18 mouse cellular contexts compared by ENCODE assay signal in genomic region chr10:99253412-99253811, GRCm38 (mm10). TPM values are rescaled to one million over a fixed set of nuclear protein-coding genes. Genes with fewer than 3 reads are reported as not detected.
DNase-seq lines count a peak whose midpoint lies in the region; ATAC-seq and TF ChIP-seq lines count a peak whose summit lies in the region.
"Had no signal": no experiment of that assay in that cellular context is flagged by ENCODE, and none has a peak within 500 bp of the region (broad histone marks: within the 10 kb centered on the region; RNA-seq: fewer than 3 reads in every experiment).

No protein-coding gene starts in this region.

- no peak overlapping the region for H3K4me3 ChIP-seq in intestine, embryonic 15.5 days (replicated peaks)
- no peak overlapping the region for H3K4me3 ChIP-seq in intestine, embryonic 16.5 days (ENCODE audit: low read length)
- H3K4me3 ChIP-seq in small intestine, adult 2 months (ENCODE audit: low read depth, low read length): no peak overlapping the region
- no peak overlapping the region for H3K4me3 ChIP-seq in kidney, adult 2 months (ENCODE audit: insufficient read depth, low read depth, low read length)
- no peak overlapping the region for H3K4me3 ChIP-seq in limb, embryonic 10.5 days
- H3K4me3 ChIP-seq: embryonic facial prominence, embryonic 10.5 days; embryonic facial prominence, embryonic 12.5 days; forebrain, embryonic 13.5 days had no signal

- H3K27ac ChIP-seq in intestine, embryonic 15.5 days: no peak overlapping the region
- no peak overlapping the region for H3K27ac ChIP-seq in intestine, embryonic 16.5 days (ENCODE audit: low read length)
- H3K27ac ChIP-seq in small intestine, adult 2 months (ENCODE audit: insufficient read depth, low read depth, low read length): peak overlapping the region; percentile 70
- no peak overlapping the region for H3K27ac ChIP-seq in kidney, adult 2 months (ENCODE audit: insufficient read depth, low read depth, low read length)
- no peak overlapping the region for H3K27ac ChIP-seq in limb, embryonic 10.5 days
- H3K27ac ChIP-seq: embryonic facial prominence, embryonic 10.5 days; embryonic facial prominence, embryonic 12.5 days; forebrain, embryonic 13.5 days had no signal

- no peak for DNase-seq in kidney, adult 2 months
- DNase-seq in limb, embryonic 10.5 days (ENCODE audit: low spot score): no peak
- DNase-seq: adrenal gland, adult 2 months; adrenal gland, postnatal 10 days; adrenal gland, postnatal 25 days; cerebellum, adult 11 months; cerebellum, adult 18-20 months; cerebellum, adult 8-10 months; cerebellum, adult 9-11 months; cerebellum, postnatal 14 days; cerebellum, postnatal 36 days had no signal

- no peak overlapping the region for H3K4me2 ChIP-seq in intestine, embryonic 15.5 days (replicated peaks)
- no peak overlapping the region for H3K4me2 ChIP-seq in intestine, embryonic 16.5 days (ENCODE audit: low read depth, low read length)
- H3K4me2 ChIP-seq: embryonic facial prominence, embryonic 12.5 days; forebrain, embryonic 13.5 days had no signal

- peak; percentile 51; the same call in 1 of the 2 replicates for ATAC-seq in intestine, embryonic 15.5 days
- peak; percentile 34; the same call in 1 of the 2 replicates for ATAC-seq in intestine, embryonic 16.5 days
- ATAC-seq: forebrain, embryonic 13.5 days; forebrain, embryonic 16.5 days had no signal

- WGBS in intestine, embryonic 15.5 days: 82% methylated on average over 2 of the region's 2 CpGs
- WGBS in intestine, embryonic 16.5 days: 67% methylated on average over 2 of the region's 2 CpGs
- 52% methylated on average over 2 of the region's 2 CpGs for WGBS in small intestine, adult 2 months
- WGBS in kidney, adult 2 months: 81% methylated on average over 2 of the region's 2 CpGs
- WGBS in limb, embryonic 10.5 days: 90% methylated on average over 2 of the region's 2 CpGs

- no peaks in the 10 kb centered on the region for H3K4me1 ChIP-seq in intestine, embryonic 15.5 days (replicated peaks)
- H3K4me1 ChIP-seq in intestine, embryonic 16.5 days (ENCODE audit: control insufficient read depth, insufficient read depth, low read length): 0 out of 2 replicates have a peak, but pooled peaks cover 2% of the 10 kb centered on the region
- peaks cover 28% of the 10 kb centered on the region; the same call in 1 of the 2 replicates for H3K4me1 ChIP-seq in small intestine, adult 2 months (ENCODE audit: control insufficient read depth, insufficient read depth, insufficient read length, low read length)
- peaks cover 23% of the 10 kb centered on the region for H3K4me1 ChIP-seq in kidney, adult 2 months (ENCODE audit: control insufficient read depth, insufficient read depth, low read length)
- H3K4me1 ChIP-seq in limb, embryonic 10.5 days: peaks cover 21% of the 10 kb centered on the region
- H3K4me1 ChIP-seq: embryonic facial prominence, embryonic 12.5 days; forebrain, embryonic 13.5 days had no signal

- no peak for TF ChIP-seq POLR2A in small intestine, adult 2 months (IDR thresholded peaks at IDR 0.05; ENCODE audit: low read depth, low read length)
- TF ChIP-seq POLR2A in kidney, adult 2 months (IDR thresholded peaks at IDR 0.05; ENCODE audit: low read depth, low read length): no peak

- no peak overlapping the region for H3K9ac ChIP-seq in intestine, embryonic 15.5 days
- no peak overlapping the region for H3K9ac ChIP-seq in intestine, embryonic 16.5 days (ENCODE audit: low read depth, low read length)
- H3K9ac ChIP-seq: embryonic facial prominence, embryonic 12.5 days; forebrain, embryonic 13.5 days had no signal

- no peaks in the 10 kb centered on the region for H3K9me3 ChIP-seq in intestine, embryonic 15.5 days
- no peaks in the 10 kb centered on the region for H3K9me3 ChIP-seq in intestine, embryonic 16.5 days (ENCODE audit: control insufficient read depth, low read length)
- H3K9me3 ChIP-seq in limb, embryonic 10.5 days (replicated peaks): no peaks in the 10 kb centered on the region
- H3K9me3 ChIP-seq: embryonic facial prominence, embryonic 10.5 days; embryonic facial prominence, embryonic 12.5 days; forebrain, embryonic 13.5 days had no signal

- no peak for TF ChIP-seq CTCF in small intestine, adult 2 months (IDR thresholded peaks at IDR 0.05; ENCODE audit: extremely low read depth, insufficient read length, insufficient replicate concordance, low read depth, low read length)
- TF ChIP-seq CTCF in kidney, adult 2 months (conservative IDR thresholded peaks at IDR 0.05; ENCODE audit: insufficient read depth, insufficient read length, low read depth, low read length): no peak

- H3K27me3 ChIP-seq in intestine, embryonic 15.5 days (replicated peaks): no peaks in the 10 kb centered on the region
- no peaks in the 10 kb centered on the region for H3K27me3 ChIP-seq in intestine, embryonic 16.5 days (replicated peaks; ENCODE audit: control insufficient read depth, insufficient read depth, low read length)
- no peaks in the 10 kb centered on the region for H3K27me3 ChIP-seq in small intestine, adult 2 months (ENCODE audit: control insufficient read depth, insufficient read depth, low read length)
- H3K27me3 ChIP-seq in kidney, adult 2 months (replicated peaks; ENCODE audit: control insufficient read depth, insufficient read depth, low read length): no peaks in the 10 kb centered on the region
- no peaks in the 10 kb centered on the region for H3K27me3 ChIP-seq in limb, embryonic 10.5 days (ENCODE audit: low read depth, poor library complexity, severe bottlenecking)
- H3K27me3 ChIP-seq: embryonic facial prominence, embryonic 12.5 days had no signal

- no peaks in the 10 kb centered on the region for H3K36me3 ChIP-seq in intestine, embryonic 15.5 days
- no peaks in the 10 kb centered on the region for H3K36me3 ChIP-seq in intestine, embryonic 16.5 days (ENCODE audit: control insufficient read depth, insufficient read depth, low read length)
- H3K36me3 ChIP-seq in small intestine, adult 2 months (ENCODE audit: control insufficient read depth, insufficient read depth, low read length): no peaks in the 10 kb centered on the region
- H3K36me3 ChIP-seq in kidney, adult 2 months (ENCODE audit: control insufficient read depth, insufficient read depth, low read length): no peaks in the 10 kb centered on the region
- H3K36me3 ChIP-seq in limb, embryonic 10.5 days: no peaks in the 10 kb centered on the region
- H3K36me3 ChIP-seq: embryonic facial prominence, embryonic 10.5 days; embryonic facial prominence, embryonic 12.5 days had no signal

RNA-seq across cellular contexts. Expression of gene Dusp6, which starts 9.6 kb away (rescaled TPM):
- 33.5 and 38.1 TPM in 2 replicates for polyA plus RNA-seq in intestine, embryonic 15.5 days (2015; fragmentation: Nextera tagmentation; extraction: Ambion mirVana)
- 37.2 and 37.5 TPM in 2 replicates for polyA plus RNA-seq in intestine, embryonic 16.5 days (2015; fragmentation: Nextera tagmentation; extraction: Ambion mirVana)
- polyA plus RNA-seq in small intestine, adult 2 months (2012; rRNA removed): 28.7 and 98.8 TPM in 2 replicates
- polyA plus RNA-seq in kidney, adult 2 months (2012; rRNA removed): 46.6 and 50.5 TPM in 2 replicates
- polyA plus RNA-seq in limb, embryonic 10.5 days (2016; fragmentation: Nextera tagmentation; extraction: Ambion mirVana): 206 and 223 TPM in 2 replicates
